Mouse (Mus musculus): ENCODE results near the gene Pbx1.

GRCm38 (mm10) chr1:168182816-168183215 is 249.3 kb downstream of the Pbx1 start:
- TF ChIP-seq CTCF (IDR thresholded peaks at IDR 0.05; ENCODE audit: control insufficient read depth, insufficient read depth, low read length) (no peak), POLR2A (IDR thresholded peaks at IDR 0.05; ENCODE audit: borderline replicate concordance, control insufficient read depth, low read depth, low read length) (no peak)
